Mouse (Mus musculus) stomach, postnatal 0 days (tissue): ENCODE measurements around the gene Phactr3.
"Not testable (repeated sequence)": the region's sequence is repeated elsewhere in the genome, so short reads cannot be mapped to it uniquely, and the experiment has no call there.

ENCODE experiments used
- CTCF ChIP-seq: IDR thresholded peaks from 2 replicates; pipeline ENCODE4 v1.5.1; 2016; ENCODE audit warnings: antibody characterized with exemption, low read depth, mild to moderate bottlenecking, moderate library complexity
- EP300 ChIP-seq: optimal IDR thresholded peaks from 2 replicates; pipeline ENCODE3; 2016; ENCODE audit warnings: antibody characterized with exemption

DNA sequence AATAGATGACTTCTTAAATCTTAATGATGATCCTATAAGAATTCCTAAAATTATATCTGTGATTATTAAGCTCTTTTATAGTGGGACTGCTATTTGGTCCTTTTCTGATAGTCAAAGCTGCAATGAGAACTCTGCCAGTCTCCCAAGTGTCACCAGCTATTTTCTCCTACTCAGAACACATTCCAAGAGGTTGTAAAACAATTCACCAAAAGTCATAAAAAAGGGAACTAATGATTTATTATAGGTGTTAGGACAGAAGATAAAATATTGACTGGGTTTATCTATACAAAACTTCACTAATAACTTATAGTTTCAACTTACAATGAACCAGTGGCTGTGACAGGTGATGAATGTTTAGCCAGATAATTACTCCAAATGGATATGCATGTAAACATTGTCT is 223.3 kb downstream of the Phactr3 start:
- not testable (repeated sequence) for TF ChIP-seq CTCF, EP300
